Mouse (Mus musculus) MN1 (cell line): ENCODE results near the gene Gm21985.

ENCODE experiments used
- DNase-seq: peaks from one replicate; pipeline ENCODE4 v3.0.0-alpha.2; 2016; ENCODE audit warnings: low spot score

The Gm21985 gene

DNA sequence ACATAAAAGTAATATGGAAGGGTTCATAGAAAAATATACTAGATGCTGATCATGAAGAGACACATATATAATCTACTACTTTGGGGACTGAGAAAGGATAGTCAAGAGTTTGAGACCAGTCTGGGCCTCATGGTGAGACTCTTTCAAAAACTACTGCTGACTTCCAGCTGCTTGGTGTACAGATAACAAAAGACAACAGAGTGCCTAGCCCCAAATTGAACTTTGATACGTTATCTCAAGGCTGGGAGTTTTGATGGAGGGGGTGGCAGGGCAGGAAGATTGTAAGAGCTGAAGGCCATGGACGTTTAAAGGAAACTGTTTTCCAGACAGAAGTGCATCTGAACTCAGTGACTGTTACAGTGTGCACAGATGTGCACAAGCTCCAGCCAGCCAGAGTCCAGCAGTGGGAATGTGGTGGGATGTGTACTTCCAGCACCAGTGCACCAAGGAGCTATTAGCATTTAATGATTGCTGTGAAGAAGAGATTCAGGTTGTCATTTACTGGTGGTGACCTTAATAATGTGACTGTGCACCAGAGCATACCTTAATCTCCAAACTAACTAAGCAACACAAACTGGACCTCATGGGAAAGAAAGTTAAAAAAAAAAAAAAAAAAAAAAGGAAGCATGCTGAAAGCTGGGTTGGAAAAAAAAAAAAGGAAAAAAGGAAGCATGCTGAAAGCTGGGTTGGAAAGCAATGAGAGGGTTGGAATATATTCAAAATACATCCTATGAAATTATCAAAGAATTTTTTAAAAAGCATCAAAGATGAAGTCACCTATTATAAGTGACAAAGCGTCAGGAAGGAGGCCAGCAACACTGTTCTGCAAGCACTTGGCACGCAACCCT, 66.2 kb downstream of the Gm21985 start:
- DNase-seq, result no peak

- DNase-seq, result no peak
These were observed 71.1 kb downstream of the Gm21985 start for GRCm38 (mm10) chr2:112337211-112337610.

DNA sequence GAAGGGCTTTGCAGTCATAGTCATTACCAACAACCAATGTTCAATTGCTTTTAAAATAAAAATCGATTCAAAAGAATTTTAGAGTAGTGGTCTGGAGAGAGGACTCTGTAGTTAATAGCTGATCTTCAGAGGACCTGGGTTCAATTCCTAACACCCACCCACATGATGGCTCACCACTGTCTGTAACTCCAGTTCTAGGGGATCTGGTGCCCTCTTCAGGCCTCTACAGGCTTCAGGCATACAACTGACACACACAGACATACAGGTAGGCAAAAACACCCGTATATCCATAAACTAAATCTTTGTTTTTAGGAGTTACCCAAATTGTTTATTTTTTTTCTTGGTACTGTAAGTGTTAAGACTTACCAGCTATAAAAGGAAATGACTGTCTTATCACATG, 73.6 kb downstream of the Gm21985 start:
- no peak for DNase-seq

DNA sequence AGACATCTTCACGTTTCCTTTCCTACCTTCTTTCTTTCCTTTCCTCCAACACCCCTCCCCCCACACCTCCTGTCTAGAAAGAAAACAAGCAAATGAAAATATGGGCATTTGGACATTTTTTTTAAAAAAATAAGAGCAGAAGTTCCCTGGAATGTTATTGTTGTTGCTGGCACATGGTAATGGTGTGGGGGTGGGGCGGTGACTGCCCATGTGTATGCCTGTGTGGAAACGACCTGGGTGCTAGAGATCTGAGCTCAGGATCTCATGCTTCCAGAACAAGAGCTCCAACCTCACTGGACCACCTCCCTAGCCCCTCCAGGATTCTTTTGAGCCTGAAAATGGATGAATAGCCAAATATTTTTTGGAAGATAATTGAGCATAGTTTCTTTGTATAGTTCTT, 75.0 kb downstream of the Gm21985 start:
- DNase-seq, result no peak

- DNase-seq, result no peak
These were observed 82.1 kb downstream of the Gm21985 start for GRCm38 (mm10) chr2:112348246-112348645.

- DNase-seq, result no peak
These were observed 87.8 kb downstream of the Gm21985 start for GRCm38 (mm10) chr2:112353685-112354455.

- no peak for DNase-seq
These were observed 93.5 kb downstream of the Gm21985 start for GRCm38 (mm10) chr2:112359611-112360010.

DNA sequence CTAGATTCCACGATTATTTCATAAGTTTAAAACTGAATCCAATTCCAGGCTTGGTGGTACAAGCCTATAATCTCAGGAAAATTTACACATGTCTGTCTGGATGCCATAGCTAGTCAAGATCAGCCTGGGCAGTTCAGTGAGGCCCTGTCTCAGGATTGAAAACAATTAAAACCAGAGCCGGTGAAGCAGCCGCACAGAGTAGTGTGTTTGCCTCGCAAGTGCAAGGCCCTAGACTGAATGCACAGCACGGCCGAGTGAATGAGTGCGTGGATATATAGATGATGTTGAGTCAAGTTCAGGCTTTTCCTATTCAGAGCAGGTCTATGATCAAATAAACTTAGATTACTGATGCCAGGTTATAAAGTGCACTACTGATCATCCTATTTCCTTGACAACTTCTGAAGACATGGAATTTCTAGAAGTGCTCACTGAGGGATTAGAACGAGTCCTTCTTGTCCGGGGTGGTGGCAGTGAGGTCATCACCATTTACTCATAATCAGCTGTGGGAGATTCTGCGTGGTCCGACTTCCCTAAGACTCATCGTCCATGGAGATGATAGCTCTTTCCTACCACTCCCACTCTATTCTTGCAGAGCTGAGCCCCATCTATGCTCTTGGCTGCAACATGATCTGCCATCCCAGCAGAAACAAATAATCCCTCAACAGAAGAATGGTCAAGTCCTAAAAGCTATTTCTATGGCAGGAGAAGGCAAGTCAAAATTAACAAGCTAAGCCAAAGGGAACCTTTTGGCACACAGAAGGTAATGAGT, 94.1 kb downstream of the Gm21985 start:
- DNase-seq, result no peak

DNA sequence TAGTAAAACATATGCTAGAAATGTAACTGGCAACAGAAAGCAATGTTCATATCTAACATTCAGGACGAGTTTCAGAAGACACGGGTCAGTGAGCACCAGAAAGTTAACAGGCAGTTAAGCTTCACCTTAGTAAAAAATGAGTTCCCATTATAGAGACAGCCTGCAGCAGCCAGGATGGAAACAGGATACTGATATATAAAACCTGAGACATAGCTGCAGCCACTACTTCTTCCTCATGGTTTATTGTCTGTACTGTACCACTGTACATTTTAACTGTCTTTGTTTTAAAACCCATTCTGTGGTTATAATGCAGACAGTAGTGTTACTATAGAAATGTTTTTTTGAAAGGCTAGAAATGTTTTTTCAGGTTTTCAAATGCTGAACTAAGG, 94.7 kb downstream of the Gm21985 start:
- DNase-seq, result no peak

DNA sequence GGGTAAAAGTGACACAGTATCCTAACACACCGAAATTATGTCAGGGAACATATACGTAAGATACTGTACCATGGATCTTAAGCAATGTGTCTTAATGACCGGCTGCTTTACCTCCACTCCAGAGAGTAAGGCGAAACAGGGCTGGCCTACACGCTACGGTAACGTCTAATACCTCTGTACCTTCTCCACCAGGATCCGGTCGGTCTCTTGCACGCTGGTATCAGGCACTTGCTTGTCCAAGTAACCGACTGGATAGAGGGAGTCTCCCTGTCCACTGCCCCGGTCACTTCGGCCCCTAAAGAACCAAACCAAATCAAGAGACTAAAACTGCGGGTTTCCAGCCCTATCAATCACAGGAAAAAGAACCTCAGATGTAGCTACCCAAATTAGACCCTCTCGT, 101.1 kb downstream of the Gm21985 start:
- DNase-seq, result peak; percentile 33

DNA sequence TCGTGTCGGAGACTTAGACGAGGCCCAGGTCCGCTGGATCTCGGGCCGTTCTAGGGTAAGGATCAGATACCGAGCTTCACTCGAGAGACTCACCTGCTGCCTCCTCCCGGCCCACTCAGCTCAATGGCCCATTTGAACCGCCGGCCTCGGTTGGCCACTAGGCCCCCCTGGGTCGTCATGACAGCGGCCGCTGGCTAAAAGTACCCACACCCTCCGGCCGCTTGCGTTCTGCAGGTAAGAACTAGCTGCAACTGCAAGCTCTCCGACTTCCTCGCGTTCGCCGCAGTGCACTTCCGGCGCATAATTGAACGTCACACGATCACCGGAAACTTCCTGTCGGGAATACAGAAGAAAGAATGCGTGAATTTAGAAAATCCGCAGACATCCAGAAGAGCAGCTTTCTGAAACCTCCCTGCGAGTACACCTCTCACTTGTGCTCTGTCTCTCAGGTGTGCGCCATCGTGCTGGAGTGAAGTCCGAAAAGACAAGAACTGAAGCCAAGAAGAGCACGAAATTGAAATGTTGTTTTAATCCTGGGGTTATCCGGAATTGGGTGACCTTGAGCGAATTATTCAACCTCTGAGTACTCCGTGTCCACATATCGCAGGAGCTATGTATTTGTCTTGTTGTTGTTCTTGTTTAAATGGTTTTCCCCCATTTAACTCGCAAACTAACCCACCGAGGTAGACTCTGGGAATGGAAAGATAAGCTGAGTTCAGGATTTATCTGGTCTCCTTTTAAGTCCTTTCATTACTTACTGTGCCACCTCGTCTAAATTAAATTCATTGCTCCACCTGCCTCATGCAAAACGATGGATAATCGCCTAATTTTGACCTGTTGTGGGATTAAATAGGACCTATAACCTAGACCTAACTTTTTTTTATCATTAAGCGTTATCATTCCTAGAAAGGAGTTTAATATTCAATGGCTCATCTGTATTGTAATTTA, 101.9 kb downstream of the Gm21985 start, which contains the start of gene Emc4:
TSS of gene Emc4 (minus strand) at position 302 of the 948 bp plus-strand sequence.
- DNase-seq, result peak; percentile 93

DNA sequence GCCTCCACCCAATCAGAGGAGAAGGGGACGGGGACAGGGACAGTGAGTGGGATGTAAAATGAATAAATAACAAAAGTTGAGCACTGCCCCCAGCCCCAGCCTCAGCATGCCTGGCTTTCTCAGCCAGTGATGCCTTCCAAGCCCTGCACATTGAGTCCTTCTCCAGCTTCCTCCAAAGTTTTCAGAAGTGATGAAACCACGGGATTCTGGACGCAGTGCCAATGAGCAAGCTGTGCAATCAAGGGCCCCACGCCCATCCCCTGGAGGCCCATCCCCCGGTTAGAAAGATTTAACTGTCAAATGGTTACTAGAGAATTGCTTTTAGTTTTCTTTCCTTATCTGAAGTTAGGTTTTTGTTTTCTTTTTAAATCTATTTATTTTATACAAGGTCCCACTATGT, 103.8 kb downstream of the Gm21985 start:
- DNase-seq, result peak; percentile 23

DNA sequence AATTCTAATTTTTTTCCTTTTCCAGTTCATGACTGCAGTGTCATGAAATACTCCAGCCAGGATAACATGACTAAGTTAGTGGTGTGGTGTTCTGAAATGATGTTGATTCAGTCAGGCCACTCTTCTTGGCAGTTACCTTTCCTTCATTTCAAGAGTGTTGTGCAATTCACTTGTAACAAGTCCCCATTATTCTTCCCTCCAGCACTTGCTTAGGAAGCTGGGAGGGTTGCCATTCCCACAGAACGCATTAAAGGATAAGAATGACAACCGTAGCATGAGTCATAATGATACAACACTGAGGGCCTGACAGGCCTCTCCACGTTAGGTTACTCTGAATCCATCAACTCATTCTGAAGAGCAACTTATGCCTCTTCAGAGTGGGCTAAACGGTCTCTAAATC, 107.0 kb downstream of the Gm21985 start:
- DNase-seq, result peak; percentile 58

DNA sequence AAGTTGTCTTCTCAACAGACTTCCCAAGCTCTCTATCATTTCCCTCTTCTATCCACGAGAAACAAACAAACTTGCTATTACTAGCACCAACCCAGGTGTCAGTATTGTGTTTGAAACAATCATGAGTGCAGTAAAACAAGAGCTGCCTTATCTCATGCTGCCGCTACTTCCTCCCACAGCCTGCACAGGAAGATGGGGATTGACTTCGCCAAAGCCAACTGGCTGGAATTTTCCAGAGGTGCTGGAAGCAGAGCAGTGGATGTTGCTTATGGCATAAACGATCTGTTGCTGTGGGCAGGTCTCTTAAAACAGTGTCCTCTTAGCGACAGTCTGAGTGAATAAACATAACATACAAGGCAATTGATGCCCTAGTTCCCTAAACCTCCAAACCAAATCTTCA, 108.5 kb downstream of the Gm21985 start:
- DNase-seq, result no peak

DNA sequence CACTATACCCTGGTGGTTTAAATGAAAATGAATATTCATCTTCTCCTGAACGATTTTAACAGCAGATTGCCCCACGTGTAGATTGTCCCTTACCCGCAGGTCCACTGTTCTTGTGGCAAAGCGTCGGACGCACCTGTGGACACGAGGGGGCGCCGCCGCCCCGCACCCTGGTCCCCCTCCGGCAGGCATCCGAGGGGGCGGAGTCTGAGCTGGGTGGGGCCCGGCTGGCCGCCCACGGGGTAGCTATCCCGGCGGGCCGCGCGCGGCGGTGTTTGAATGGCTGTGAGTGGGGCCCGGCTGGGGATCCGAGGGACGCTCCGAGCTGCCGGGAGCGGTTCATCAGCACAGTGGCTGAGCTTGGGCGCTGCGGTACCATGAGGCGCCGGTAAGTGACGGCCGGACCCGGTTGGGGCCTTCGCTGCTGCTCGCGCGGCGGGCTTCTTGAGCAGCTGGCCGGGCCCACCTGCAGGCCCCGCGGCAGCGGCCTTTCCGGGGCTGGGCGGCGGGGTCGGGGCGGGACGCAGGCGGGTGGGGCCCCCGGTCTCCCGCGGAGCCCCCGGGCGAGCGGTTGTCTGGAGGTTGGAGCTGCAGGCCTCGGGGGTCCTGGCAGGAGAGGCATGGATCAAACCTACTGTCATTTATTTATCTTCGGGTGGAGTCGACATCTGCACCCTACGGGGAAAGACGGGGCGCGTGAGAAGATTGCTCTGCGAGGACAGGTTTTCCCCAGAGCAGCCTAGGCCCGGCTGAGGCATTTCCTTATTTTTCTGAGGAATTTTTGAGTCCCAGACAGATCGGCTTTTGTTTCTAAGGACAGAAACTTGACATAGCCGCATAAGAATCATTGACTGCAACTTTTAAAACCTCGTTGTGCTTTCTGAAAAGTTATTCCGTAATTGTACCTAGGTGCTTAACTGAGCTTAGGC, 113.1 kb downstream of the Gm21985 start, which contains the start of gene Katnbl1:
TSS of gene Katnbl1 (plus strand) at position 239 of the 926 bp plus-strand sequence.
- DNase-seq, result peak; percentile 95

DNA sequence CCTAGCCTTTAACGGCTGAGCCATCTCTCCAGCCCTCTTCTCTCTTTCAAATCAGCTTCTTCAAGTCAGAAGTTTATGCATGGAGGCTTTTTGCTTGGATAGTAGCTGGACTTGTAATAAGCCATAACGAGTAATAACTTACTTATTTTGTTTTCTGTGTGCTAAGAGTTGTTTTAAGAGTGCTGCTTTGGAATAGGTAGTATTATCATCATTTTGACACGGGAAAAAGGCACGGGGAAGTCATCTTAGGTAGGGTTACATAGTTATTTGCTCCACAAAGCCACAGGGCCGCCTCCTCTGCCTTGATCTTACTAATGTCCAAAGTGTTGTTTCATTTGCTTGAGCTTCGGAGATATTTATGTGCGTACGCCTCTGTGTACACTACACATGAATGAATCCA, 114.0 kb downstream of the Gm21985 start:
- DNase-seq, result no peak

GRCm38 (mm10) chr2:112381219-112381618, 115.1 kb downstream of the Gm21985 start:
- no peak for DNase-seq

DNA sequence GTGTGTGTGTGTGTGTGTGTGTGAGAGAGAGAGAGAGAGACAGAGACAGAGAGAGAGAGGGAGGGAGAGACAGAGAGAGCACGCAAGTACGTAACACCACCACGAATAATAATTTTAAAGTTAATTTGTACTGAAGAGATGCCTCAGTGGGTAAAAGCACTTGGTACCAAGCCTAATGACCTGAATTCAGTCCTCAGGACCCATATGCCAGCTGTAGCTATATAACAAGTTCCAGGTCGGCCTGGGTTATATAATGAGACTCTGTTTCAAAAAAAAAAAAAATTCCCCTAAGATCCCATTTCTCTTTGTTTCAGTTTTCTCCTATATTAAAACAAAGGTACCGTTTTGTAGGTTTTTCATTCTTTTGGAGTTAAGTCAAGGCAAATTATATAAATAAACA, 124.7 kb downstream of the Gm21985 start:
- no peak for DNase-seq

DNA sequence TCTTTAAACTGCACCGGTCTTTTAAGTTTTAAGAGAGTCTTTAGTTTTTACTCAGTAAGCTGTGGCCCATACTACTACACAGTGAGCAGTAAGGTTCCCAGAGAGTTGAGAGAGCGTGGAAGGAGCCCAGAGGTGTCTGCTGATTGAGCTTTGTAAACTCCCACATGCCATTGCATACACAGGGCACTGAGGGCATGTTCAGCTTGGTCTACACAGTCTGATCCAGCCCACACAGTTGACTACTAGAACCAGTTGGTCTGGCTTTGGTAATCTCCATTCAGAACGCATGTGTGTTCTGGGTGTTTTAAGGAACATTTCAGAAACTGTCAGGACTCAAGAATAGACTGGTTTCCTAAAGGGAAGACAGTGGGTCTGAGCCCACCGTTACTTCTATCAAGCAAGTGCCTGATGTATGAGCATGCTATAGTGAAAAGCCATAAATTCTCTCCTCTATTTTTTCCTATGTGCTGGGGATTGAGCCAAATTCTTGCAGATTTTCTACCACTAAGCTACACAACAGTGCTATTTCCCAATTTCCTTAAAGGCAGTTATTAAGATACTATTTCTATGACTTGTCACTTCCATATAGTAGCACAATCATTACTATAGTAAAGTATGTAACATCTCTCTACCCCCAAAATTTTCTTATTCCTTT, 125.4 kb downstream of the Gm21985 start:
- no peak for DNase-seq

DNA sequence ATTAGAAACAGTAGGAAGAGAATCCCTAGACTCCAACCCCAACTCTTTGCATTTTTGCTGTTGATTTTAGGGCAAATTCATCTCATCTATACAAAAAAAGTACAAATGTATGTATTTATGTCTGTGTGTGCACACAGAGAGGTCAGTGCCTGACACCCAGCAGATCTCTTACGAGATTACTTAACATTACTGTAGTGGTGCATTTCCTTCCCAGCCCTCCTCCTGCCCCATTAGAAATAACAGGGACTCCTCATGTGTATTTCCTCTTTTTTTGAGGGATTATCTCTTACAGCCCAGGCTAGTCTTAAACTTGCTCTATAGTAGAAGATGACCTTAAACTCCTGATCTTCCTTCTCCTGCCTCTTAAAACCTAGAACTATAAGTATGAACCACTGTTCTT, 126.6 kb downstream of the Gm21985 start:
- no peak for DNase-seq
